Mouse (Mus musculus) limb, embryonic 12.5 days (tissue): ENCODE measurements at regions not wholly inside any gene's neighbourhood (a gene's known extent, or its start where the extent isn't known, plus 50 kb on each side); places are given as distances from the start of the nearest gene placed in this dataset.
A peak's percentile ranks its signal among the peaks of the same experiment; 100 is the strongest.

ENCODE experiments used
- ATAC-seq: fragments of 200-750 bp; cut with Nextera tagmentation; 2 replicates; pipeline ENCODE4 v1.8.0; 2017; ENCODE audit warnings: low read depth, moderate TSS enrichment; ENCODE audit not compliant: insufficient number of reproducible peaks, insufficient read depth, low FRiP score, low TSS enrichment
- H3K27ac ChIP-seq: fragments of 300-500 bp; sonication (generic); 2 replicates; pipeline ENCODE4 v1.5.1; 2016; ENCODE audit warnings: mild to moderate bottlenecking, moderate library complexity
- H3K27me3 ChIP-seq: fragments of 300-500 bp; sonication (generic); 2 replicates; pipeline ENCODE4 v1.6.1; 2016; ENCODE audit warnings: mild to moderate bottlenecking, moderate library complexity
- H3K36me3 ChIP-seq: fragments of 300-500 bp; sonication (generic); 2 replicates; pipeline ENCODE4 v1.6.1; 2016; ENCODE audit warnings: mild to moderate bottlenecking, moderate library complexity
- H3K4me1 ChIP-seq: fragments of 300-500 bp; sonication (generic); replicated peaks from 2 replicates; pipeline ENCODE4 v1.6.1; 2016
- H3K4me2 ChIP-seq: fragments of 300-500 bp; sonication (generic); 2 replicates; pipeline ENCODE4 v1.6.1; 2016; ENCODE audit warnings: mild to moderate bottlenecking, moderate library complexity
- H3K4me3 ChIP-seq: fragments of 300-500 bp; sonication (generic); replicated peaks from 2 replicates; pipeline ENCODE4 v1.5.1; 2016; ENCODE audit warnings: mild to moderate bottlenecking
- H3K9ac ChIP-seq: fragments of 300-500 bp; sonication (generic); replicated peaks from 2 replicates; pipeline ENCODE4 v1.6.1; 2016; ENCODE audit warnings: mild to moderate bottlenecking, moderate library complexity
- H3K9me3 ChIP-seq: fragments of 300-500 bp; sonication (generic); 2 replicates; pipeline ENCODE4 v1.6.1; 2016; ENCODE audit warnings: mild to moderate bottlenecking, moderate library complexity
- WGBS: fragments of 180-500 bp; shearing (Covaris S2); methylation state at CpG from one replicate; pipeline ENCODE4 v1.1.7; 2016; 5-methylcytosine and 5-hydroxymethylcytosine counted together

DNA sequence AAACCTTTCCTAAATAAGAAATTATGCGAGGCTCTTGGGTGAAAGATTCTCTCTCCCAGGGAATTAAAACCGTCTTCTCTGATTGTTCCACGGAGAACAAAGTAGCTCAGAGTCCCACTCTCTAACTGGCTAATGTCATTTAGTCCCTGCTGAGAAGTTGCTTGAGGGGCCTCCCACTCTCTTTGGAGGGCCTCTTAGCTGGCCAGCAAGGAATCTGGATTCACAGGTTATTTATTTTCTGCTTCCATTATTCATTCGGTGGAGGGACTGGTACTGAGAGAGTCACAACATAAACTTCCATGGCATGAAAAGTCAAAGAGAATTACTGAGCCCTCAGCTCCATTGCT is 210.8 kb downstream of the Mex3b start:
- 38% methylated on average over 4 of the region's 4 CpGs for WGBS
- H3K4me3 ChIP-seq, result no peak overlapping the region
- H3K27me3 ChIP-seq, result no peaks in the 10 kb centered on the region
- 0 out of 2 replicates have a peak overlapping the region, but pooled peaks have one; percentile 28 for H3K4me2 ChIP-seq
- no peaks in the 10 kb centered on the region for H3K9me3 ChIP-seq
- 0 out of 2 replicates have a peak overlapping the region, but pooled peaks have one; percentile 76 for H3K27ac ChIP-seq
- no peak for ATAC-seq
- H3K9ac ChIP-seq, result no peak overlapping the region
- H3K4me1 ChIP-seq, result peaks cover 22% of the 10 kb centered on the region
- no peaks in the 10 kb centered on the region for H3K36me3 ChIP-seq

DNA sequence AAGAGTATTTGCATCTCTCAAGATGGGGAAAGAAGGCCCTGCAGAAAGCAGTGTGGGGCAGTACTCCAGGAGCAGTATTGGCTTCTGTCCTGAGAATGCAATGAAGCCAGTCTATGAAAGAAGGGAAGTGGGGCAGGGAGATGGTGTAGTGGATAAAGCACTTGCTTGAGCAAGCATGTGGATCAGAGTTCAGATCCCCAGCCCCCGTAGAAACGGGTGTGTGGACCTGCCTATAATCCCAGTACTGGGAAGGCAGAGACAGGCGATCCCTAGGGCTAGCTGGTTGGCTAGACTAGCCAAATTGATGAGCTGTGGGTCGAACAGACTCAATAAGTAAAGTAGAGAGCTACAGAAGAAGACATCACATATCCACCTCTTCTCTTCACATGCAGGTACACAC is 211.6 kb downstream of the Mex3b start:
- no peak overlapping the region for H3K9ac ChIP-seq
- ATAC-seq, result no peak
- H3K4me2 ChIP-seq, result no peak overlapping the region
- WGBS, result 89% methylated on average over 4 of the region's 4 CpGs
- no peaks in the 10 kb centered on the region for H3K36me3 ChIP-seq
- H3K9me3 ChIP-seq, result no peaks in the 10 kb centered on the region
- H3K27me3 ChIP-seq, result no peaks in the 10 kb centered on the region
- no peak overlapping the region for H3K4me3 ChIP-seq
- H3K4me1 ChIP-seq, result peaks cover 22% of the 10 kb centered on the region
- H3K27ac ChIP-seq, result no peak overlapping the region

DNA sequence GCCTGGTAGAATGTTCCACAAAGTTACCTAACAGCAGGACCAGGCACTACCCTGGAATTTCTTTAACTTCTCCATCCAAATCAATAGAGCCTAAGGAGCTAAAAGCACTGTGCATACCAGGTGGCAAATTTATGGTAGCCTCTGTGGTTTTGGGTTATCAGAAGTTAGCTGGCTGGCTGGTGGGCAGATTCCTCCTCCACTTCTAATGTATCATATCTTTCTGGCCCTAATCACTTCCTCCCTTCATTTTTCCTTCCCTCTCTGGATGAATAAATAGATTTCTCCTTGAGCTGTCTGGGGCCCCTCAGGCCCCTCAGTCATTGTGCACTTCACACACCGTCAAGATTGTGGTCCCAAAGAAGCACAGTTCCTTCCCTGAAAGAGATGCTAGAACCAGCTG is 212.7 kb downstream of the Mex3b start:
- WGBS, result 86% methylated on average over 1 of the region's 1 CpGs
- Histone ChIP-seq H3K4me2 (no peak overlapping the region), H3K4me1 (peaks cover 22% of the 10 kb centered on the region), H3K4me3 (no peak overlapping the region), H3K9ac (no peak overlapping the region), H3K36me3 (no peaks in the 10 kb centered on the region), H3K27ac (no peak overlapping the region), H3K9me3 (no peaks in the 10 kb centered on the region), H3K27me3 (no peaks in the 10 kb centered on the region)
- ATAC-seq, result no peak

DNA sequence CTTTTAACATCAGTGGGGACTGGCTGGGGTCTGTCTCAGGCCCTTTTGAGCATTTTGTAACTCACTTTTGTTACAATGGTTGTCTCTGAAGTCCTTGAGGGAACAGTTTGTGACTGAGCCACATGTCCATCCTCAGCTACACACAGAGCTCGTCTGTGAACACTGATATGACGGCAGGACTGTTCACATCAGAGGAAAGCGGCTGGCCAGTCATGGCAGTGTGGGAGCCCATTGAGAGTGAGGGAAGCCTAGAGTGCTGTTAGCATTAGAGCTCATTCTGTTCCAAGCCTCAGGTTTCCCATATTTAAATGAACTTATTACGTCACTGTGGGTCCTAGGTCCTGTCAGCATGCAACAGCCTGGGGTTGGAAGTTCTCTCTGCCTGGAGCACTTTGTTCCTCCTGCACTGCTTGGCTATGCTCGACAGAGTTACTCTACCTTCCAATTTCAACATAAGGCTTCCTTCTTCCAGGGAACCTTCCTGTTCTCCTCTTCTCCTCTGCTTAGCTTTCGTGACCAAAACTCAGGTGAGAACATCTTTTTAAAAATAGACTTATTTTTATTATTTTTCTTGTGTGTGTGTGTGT is 217.5 kb downstream of the Mex3b start:
- no peaks in the 10 kb centered on the region for H3K27me3 ChIP-seq
- no peaks in the 10 kb centered on the region for H3K9me3 ChIP-seq
- H3K4me1 ChIP-seq, result peaks cover 15% of the 10 kb centered on the region
- no peak for ATAC-seq
- H3K27ac ChIP-seq, result no peak overlapping the region
- H3K36me3 ChIP-seq, result no peaks in the 10 kb centered on the region
- WGBS, result 73% methylated on average over 6 of the region's 6 CpGs
- no peak overlapping the region for H3K4me2 ChIP-seq
- no peak overlapping the region for H3K9ac ChIP-seq
- H3K4me3 ChIP-seq, result no peak overlapping the region

DNA sequence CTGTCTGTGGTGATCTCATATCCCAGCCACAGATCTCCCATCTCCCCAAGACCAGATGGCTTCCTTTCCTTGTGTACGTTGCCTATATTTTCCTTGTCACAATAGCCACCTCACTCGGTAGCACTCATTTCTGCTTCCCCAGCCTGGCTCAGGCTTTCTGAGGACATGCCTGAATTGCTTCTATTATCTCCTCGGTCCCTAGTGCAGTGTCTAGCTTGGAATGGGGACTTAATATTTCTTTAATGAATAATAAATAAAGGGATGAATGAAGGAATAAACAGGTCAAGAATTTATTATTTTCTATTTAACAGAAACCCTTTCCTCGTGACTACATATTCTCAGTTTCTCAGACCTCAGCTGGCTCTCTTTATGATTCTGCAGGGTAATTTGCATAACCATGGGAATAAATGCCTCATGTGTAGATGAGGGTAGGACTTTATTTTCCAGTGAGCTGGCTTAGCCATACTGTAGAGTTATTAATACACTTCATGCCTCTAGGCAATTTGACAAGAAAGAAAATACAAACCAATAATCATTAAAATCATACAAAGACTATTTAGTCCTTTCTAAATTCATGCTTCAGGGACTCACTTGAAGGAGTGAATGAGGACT is 218.5 kb downstream of the Mex3b start:
- WGBS, result 66% methylated on average over 4 of the region's 4 CpGs
- Histone ChIP-seq H3K4me1 (peaks cover 19% of the 10 kb centered on the region), H3K9ac (no peak overlapping the region), H3K9me3 (no peaks in the 10 kb centered on the region), H3K4me3 (no peak overlapping the region), H3K27me3 (no peaks in the 10 kb centered on the region), H3K4me2 (no peak overlapping the region), H3K27ac (no peak overlapping the region), H3K36me3 (no peaks in the 10 kb centered on the region)
- no peak for ATAC-seq

DNA sequence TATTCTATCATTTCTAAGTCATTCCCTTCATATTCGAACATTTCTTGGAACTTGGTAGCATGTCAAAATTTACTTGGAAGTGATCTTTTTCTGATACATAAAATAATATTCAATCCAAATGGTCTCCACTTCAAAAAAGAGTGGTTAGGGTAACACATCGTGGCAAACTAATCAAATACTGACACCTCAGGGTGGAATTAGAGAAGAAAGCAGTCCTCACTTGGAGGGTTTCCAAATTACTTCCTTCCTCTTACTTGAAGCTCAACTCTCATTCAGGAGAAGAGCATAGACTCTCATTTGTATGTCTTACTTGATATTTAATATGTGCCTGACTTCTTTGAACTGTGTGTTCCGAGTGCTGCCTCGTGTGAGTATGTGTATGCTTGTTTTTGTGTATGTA is 220.3 kb downstream of the Mex3b start:
- WGBS, result 71% methylated on average over 4 of the region's 4 CpGs
- Histone ChIP-seq H3K4me1 (peaks cover 19% of the 10 kb centered on the region), H3K4me3 (no peak overlapping the region), H3K4me2 (no peak overlapping the region), H3K36me3 (no peaks in the 10 kb centered on the region), H3K9me3 (no peaks in the 10 kb centered on the region), H3K27ac (no peak overlapping the region), H3K9ac (no peak overlapping the region), H3K27me3 (no peaks in the 10 kb centered on the region)
- ATAC-seq, result no peak

DNA sequence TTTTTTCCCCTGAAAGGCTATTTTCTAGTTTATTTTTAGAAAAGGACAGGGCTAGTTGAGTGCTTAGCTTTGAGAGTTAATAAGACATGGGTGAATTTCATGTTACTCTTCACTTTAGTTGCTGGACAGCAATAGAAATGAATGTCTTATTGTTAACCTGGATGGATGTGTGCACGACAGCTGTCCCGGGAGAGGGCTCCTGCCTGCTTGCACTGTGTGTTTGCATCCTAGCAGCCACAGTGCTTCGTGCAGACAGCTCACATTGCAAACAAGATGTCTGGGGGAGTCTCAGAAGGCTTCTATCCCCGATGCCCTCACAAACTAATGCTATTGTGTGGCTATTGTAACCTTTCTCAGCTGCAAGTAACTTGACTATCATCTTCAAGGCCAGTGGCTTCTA is 221.0 kb downstream of the Mex3b start:
- WGBS, result 54% methylated on average over 4 of the region's 4 CpGs
- peak overlapping the region; percentile 37; the same call in 1 of the 2 replicates for H3K27ac ChIP-seq

DNA sequence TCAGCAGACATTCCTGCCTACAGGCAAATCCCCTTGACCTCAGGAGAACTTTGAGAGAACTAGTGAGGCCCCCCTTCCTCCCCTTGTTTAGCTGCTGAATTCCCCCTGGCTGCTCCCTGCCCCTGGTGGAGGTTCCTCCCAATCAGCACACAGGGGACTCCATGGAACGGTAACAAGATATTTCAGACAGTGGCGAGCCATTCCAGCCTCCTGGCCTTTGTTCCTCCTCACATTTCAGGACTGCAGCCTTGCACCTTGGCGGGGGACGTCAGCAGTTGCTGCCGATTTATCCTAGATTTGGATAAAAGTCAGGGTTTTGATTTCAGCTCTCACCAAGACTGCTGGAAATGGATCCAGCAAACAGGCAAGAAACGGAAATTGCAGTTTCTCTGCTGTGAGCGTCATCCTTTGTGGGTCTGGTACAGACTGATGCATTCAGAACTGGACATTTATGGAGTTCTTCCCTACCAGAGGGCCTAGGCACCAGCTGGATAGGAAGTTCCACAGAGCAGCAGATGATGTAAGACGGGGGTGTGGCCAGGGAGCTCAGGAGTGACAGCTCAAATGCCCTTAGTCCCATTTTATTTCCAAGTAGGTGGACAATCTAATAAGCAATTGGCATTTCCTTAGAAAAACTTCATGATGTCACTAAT is 222.3 kb downstream of the Mex3b start:
- Histone ChIP-seq H3K27ac (peak overlapping the region; percentile 79), H3K27me3 (no peaks in the 10 kb centered on the region), H3K9me3 (no peaks in the 10 kb centered on the region), H3K4me1 (peaks cover 19% of the 10 kb centered on the region), H3K36me3 (no peaks in the 10 kb centered on the region), H3K9ac (no peak overlapping the region), H3K4me3 (no peak overlapping the region), H3K4me2 (peak overlapping the region; percentile 32)
- 30% methylated on average over 8 of the region's 8 CpGs for WGBS
- peak; percentile 83 for ATAC-seq

More for the DNA sequence above, 221.0 kb downstream of the Mex3b start:
- Histone ChIP-seq H3K9me3 (no peaks in the 10 kb centered on the region), H3K4me2 (no peak overlapping the region), H3K27me3 (no peaks in the 10 kb centered on the region), H3K4me1 (peaks cover 19% of the 10 kb centered on the region), H3K4me3 (no peak overlapping the region), H3K36me3 (no peaks in the 10 kb centered on the region), H3K9ac (no peak overlapping the region)
- no peak for ATAC-seq

DNA sequence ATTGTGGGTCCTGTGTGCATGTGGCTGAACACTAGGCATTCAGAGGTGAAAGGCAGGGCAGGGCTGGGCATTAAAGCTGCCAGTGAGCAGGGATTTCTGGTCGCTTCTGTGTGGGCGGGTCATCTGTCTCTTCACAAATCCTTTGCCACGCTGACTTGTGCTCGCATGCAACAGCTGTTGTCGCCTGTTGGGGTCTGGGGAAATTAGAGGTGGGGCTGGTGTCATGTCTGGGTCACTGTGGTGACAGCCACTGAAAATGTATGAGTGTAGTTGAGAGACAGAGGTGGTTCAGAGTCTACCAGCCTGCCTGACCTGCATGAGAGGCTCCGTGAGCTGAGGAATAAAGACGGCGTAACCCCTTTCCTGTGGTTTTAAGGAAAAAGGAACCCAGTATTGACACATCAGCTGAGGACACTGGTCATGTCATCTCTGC is 226.8 kb downstream of the Mex3b start:
- Histone ChIP-seq H3K9ac (no peak overlapping the region), H3K4me1 (peaks cover 15% of the 10 kb centered on the region)
- WGBS, result 31% methylated on average over 8 of the region's 8 CpGs

DNA sequence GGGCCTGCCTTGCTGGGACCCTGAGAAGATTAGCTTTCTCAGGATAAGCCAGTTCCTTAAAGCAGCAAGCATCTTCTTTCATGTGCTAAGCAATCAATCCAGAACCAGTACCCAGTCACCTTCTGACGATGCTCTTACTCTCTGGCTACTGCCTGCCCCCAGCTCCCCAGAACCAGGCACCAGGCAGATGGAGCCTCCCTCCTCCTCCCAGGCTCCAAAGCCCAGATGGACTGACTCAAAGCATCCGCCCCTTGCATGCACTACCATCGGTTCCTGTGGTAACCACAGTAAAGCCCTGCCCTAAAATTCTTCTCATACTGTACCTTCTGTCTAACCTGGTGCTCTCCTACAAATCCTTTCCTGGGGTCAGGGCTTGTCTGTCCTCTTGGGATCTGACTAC is 227.8 kb downstream of the Mex3b start:
- Histone ChIP-seq H3K36me3 (no peaks in the 10 kb centered on the region), H3K4me1 (peaks cover 5% of the 10 kb centered on the region; the same call in 1 of the 2 replicates), H3K4me2 (no peak overlapping the region), H3K9ac (no peak overlapping the region), H3K9me3 (no peaks in the 10 kb centered on the region), H3K27ac (peak overlapping the region; percentile 17; the same call in 1 of the 2 replicates), H3K27me3 (no peaks in the 10 kb centered on the region), H3K4me3 (no peak overlapping the region)
- WGBS, result 36% methylated on average over 3 of the region's 3 CpGs
- no peak for ATAC-seq

More for the DNA sequence above, 226.8 kb downstream of the Mex3b start:
- Histone ChIP-seq H3K9me3 (no peaks in the 10 kb centered on the region), H3K4me3 (no peak overlapping the region), H3K36me3 (no peaks in the 10 kb centered on the region), H3K27ac (no peak overlapping the region), H3K27me3 (no peaks in the 10 kb centered on the region), H3K4me2 (no peak overlapping the region)
- ATAC-seq, result no peak

DNA sequence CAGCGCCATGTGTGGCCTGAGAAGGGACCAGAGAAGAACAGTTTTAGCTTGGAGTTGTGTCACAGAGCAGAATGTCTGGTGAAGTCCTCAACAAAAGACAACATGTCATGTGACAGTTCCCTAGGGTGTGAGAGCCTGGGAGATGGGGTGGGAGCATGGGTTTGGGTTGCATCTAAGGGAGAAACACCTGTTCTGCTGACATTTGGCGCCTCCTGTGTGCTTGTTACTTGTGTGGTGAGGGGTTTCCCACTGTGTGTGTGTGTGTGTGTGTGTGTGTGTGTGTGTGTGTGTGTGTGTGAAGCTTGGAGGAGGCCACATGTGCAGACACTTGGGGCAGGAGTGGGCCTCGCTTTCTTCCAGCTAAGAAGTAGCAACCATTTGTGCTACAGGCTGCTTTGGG is 228.5 kb downstream of the Mex3b start:
- no peak for ATAC-seq
- no peak overlapping the region for H3K4me2 ChIP-seq
- H3K36me3 ChIP-seq, result no peaks in the 10 kb centered on the region
- 78% methylated on average over 3 of the region's 3 CpGs for WGBS
- H3K27ac ChIP-seq, result no peak overlapping the region
- peaks cover 5% of the 10 kb centered on the region; the same call in 1 of the 2 replicates for H3K4me1 ChIP-seq
- no peak overlapping the region for H3K9ac ChIP-seq
- H3K27me3 ChIP-seq, result no peaks in the 10 kb centered on the region
- no peaks in the 10 kb centered on the region for H3K9me3 ChIP-seq
- no peak overlapping the region for H3K4me3 ChIP-seq
